Mouse (Mus musculus) induced T-regulatory cell, adult 2 months (primary cell): Measurements from ENCODE around the gene Gm6710.
"Not testable (repeated sequence)": the region's sequence is repeated elsewhere in the genome, so short reads cannot be mapped to it uniquely, and the experiment has no call there.

ENCODE experiments used
- DNase-seq: peaks from one replicate; pipeline ENCODE4 v3.0.0-alpha.2; 2012; ENCODE audit warnings: low read depth

Gm6710 gene

GRCm38 (mm10) chr2:175869024-175869423, at the start of gene Gm6710:
Gm6710 (plus strand) TSS chr2:175869219.
- not testable (repeated sequence) for DNase-seq
